Mouse (Mus musculus): ENCODE measurements around the gene Slc4a4.

DNA sequence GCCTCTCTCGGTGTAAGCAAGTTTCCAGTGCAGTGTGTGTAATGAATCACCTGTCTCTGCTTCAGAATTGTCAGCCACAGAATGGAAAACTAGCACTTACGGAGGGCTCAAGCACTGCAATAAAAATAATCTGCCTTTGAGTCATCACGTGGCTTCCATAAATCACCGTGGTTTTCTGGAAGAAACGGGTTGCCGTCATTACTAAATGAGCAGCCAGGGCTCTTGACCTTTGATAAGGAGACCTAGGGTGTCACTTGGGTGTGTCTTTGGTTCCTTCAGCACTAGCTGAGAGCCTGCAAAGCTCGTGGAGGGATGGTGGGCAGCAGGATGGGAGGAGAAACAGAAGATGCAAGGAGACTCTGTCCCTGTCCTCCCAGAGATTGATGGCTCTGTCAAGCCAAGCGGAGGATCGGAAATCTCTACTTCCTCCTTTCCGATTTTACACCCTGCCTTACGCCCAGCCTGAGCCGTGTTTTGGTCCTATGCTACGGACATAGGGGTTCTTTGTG, 260.7 kb downstream of the Slc4a4 start:
- TF ChIP-seq POLR2A (IDR thresholded peaks at IDR 0.05; ENCODE audit: extremely low read depth, insufficient read depth, low read length) (no peak), CTCF (IDR thresholded peaks at IDR 0.05; ENCODE audit: low read depth, low read length) (no peak)
